Mouse (Mus musculus): ENCODE data around the gene Pik3ap1. TPM values are rescaled to one million over a fixed set of nuclear protein-coding genes. Genes with fewer than 3 reads are reported as not detected.
"Not testable (repeated sequence)": the region's sequence is repeated elsewhere in the genome, so short reads cannot be mapped to it uniquely, and the experiment has no call there.

Pik3ap1 gene
- total RNA-seq (2021): 1 to 10 TPM; 1.9 TPM
- long read RNA-seq, full-length matches to known transcripts: 1 of 2 reads
- long read RNA-seq, partial matches to known transcripts: 0 of 2 reads
- long read RNA-seq, other reads (novel, unspliced or antisense): 1 of 2 reads

DNA sequence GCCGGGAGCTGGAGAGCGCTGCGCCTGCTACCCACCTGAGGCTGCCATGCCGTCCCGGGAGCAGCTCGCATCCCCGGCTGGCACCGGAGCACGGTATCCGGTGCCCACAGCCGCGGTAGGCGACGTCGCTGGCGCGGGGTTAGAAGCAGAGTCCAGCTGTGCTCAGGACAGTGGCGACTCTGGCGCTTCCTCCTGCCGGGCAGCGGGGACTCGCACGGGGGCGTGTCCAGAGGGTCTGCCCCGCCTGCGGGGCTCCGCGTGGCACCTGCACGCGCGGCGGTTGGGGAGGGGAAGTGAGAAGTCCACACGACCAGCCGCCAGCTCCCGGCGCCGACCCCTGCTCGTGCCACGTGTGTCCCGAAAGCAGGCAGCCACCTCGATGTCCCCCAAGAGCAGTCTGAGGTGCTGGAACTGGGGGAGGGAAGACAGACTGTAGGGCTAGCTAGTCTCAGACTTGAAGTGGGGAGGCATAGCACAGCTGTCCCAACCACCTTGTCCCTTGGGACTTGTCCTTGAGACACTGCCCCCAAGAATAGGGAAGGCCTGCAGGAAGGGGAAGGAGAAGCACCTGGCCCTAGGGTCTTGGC lies at the start of gene Pik3ap1:
Pik3ap1 (minus strand) TSS at position 181 of the 587 bp plus-strand sequence.
- peak; percentile 24 to 44 for DNase-seq (ENCODE audit: low spot score in 2 of 2)

- not testable (repeated sequence) for DNase-seq (ENCODE audit: low spot score in 2 of 2)
Observed at GRCm38 (mm10) chr19:41431512-41432164, 46.7 kb upstream of the Pik3ap1 start.

GRCm38 (mm10) chr19:41425927-41426772 lies 41.2 kb upstream of the Pik3ap1 start:
- not testable (repeated sequence) for DNase-seq (ENCODE audit: low spot score in 2 of 2)

DNA sequence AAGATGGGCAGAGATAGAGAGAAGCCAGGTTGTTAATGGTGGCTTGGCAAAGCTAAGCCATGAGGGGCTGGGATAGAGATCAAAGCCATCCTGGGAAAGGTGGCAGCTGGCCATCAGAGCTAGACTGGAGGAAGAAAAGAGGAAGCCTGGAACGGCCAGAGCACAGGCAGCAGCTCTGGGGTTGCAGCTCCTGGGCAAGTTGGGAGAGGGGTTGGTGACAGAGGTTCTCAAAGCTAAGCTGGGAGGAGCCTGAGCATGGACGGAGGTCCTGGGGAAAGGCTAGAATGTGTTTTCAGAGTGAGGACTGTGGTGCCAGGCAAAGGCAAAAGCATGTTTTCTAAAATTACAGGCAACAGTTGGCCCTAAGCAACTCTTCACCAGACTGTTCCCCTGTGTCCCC lies 36.4 kb upstream of the Pik3ap1 start:
- no peak for DNase-seq (ENCODE audit: low spot score in 2 of 2)

DNA sequence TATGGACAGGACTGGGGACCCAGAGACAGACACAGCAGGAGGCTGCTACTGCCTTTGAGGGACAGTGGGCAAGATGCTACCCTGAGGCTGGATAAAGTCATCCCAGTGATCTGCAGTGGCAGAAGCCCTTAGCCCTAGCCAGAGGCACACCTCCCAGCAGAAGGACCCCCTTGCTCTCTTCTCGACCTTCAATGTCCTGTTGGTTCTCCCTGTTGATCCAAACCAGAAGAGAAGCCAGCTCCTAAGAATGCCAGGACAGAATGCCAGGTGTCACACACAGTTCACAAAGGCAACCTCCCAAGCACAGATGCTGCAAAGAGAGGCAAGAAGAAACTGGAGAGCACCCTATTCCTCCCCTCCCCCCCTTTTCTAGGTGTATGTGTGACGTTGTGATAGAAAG lies 33.9 kb upstream of the Pik3ap1 start:
- DNase-seq (ENCODE audit: low spot score in 2 of 2): no peak

DNA sequence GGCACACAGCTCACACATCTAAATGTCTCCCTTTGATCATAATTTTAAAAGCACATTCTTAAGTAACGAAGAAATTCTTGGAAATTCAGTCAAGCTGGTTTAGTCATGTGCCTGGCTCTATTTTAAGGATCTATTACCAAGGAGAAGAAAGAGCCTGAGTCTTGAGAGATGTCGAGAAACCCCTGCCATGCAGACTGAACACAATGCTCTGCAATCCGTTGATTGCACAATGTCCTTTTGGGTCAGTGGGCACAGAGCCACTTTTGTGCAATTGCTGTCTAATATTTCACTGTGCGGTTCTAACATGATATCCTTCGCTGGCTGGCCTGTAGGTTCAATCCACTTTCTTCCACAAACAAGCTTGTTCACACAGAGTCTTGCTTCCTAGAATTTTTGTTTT lies 33.1 kb upstream of the Pik3ap1 start:
- DNase-seq (ENCODE audit: low spot score in 2 of 2): no peak

DNA sequence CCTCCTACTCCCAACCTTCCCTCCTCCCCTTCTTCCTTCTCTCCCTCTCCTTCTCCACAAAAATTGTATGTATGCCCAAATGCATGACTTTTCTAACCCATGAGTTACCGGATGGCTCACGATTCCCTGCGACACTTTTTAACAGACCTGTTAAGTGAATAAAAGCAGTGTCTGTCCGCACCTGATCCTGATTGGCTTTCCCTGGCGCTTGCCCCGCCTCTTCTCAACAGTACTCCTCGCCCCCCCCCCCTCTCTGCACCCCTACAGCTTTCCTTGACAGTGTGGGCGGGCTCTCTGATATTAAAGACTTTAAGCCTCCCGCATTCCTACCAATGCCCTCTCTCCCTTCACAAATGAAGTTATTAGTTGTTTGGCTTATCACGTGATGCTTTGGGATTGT lies 31.3 kb upstream of the Pik3ap1 start:
- DNase-seq (ENCODE audit: low spot score in 2 of 2): no peak

GRCm38 (mm10) chr19:41402603-41403002 lies 17.7 kb upstream of the Pik3ap1 start:
- DNase-seq (ENCODE audit: low spot score in 2 of 2): no peak

DNA sequence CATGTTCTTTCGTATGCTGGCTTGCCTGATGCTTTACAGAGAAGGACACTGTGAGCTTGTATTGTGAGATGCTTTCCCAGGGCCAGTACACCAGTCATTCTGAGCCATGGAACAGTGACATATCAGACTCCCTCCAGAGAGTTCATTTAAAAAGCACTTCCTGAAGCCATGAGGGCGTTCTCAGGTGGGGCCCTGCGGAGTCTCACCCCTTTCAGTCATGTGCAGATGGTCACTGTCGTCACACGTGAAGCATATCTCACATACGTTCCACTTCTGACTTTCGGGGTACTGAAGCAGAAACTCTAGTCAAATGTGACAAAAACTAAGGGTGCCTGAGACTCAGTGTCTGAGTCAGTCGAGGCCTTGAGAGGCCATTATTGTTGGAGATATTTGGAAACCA lies 6.0 kb upstream of the Pik3ap1 start:
- DNase-seq (ENCODE audit: low spot score in 2 of 2): no peak

- DNase-seq (ENCODE audit: low spot score in 2 of 2): no peak
Observed at GRCm38 (mm10) chr19:41389351-41389750, 4.4 kb upstream of the Pik3ap1 start.

DNA sequence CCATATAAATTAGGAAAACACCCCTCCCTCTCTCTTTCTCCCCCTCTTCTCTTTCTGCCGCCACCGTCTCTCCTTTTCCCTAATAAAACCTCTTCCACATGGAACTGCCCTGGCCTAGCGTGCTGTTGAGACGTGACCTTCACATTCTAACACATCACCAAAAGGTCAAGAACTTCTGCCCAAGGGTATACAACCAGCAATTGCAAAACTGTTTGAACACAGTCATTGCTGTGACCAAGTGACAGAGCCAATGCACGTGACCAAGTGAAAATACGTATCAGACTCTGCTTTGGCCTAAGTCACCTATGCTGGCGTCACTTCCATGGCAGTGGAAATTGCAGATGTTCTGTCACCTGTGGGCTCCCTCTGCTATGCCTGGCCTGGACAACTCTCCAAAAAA lies 3.3 kb upstream of the Pik3ap1 start:
- DNase-seq (ENCODE audit: low spot score in 2 of 2): no peak

- no peak for DNase-seq (ENCODE audit: low spot score in 2 of 2)
Observed at GRCm38 (mm10) chr19:41387262-41387661, 2.4 kb upstream of the Pik3ap1 start.

- peak in 1 of 2 experiments; percentile 32 for DNase-seq (ENCODE audit: low spot score in 2 of 2)
Observed at GRCm38 (mm10) chr19:41384406-41384851, 473 bp downstream of the Pik3ap1 start.

DNA sequence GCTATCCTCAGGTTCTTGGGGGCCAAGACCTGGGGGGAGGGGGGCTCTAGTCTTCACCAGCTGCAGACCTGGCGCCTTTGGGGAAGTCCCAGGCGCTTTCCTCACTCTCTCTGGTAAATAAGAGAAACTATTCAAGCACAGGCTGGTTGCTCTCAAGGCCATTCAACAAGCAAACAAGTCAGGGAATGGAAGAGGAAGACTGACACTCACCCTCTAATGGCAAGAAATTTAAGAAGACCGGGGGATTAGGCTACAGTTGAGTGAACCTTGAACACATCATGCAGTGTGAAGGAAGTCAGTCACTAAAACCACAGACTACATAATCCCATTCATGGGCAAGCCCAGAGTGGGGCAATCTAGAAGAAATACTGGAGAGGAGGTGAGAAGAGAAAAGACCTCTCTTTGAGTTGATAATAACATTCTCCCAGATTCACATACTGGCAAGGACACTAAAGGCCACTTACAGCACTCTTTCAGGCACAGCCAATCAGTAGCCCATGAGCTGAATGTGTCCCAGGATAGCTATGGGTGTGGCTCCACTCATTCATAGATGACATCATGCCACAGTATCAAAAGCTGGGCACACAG lies 2.4 kb downstream of the Pik3ap1 start:
- DNase-seq (ENCODE audit: low spot score in 2 of 2): no peak

DNA sequence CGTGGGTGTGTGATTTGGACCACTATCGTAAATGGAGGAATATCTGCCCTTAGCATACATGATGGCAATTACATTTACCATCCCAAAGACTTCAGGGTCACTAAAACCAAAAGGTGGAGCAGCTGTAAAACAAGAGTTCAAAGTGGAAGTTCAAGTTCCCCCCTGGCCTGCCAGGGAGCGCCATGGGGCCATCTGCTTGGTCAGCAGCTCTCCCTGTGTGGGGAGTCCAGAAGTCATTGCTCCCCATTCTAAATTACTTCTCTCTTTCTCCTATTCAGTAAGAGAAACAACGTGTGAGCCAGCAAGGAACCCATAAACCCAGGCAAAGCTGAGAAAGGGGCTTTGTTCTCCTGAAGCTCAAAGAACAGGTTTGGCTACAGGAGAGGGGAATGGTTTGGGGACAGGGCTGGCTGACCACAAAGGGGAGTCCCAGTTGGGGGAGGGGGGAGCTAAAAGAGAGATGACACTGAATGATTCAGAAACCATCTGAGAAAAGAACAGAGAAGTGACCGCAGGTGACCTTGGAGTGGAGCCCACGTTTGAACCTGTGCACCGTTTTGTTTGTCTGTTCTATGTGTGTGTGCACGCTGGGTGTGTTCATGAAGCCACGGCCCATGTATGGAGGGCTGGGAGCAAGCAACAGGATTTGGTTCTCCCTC lies 3.2 kb downstream of the Pik3ap1 start:
- DNase-seq (ENCODE audit: low spot score in 2 of 2): no peak

DNA sequence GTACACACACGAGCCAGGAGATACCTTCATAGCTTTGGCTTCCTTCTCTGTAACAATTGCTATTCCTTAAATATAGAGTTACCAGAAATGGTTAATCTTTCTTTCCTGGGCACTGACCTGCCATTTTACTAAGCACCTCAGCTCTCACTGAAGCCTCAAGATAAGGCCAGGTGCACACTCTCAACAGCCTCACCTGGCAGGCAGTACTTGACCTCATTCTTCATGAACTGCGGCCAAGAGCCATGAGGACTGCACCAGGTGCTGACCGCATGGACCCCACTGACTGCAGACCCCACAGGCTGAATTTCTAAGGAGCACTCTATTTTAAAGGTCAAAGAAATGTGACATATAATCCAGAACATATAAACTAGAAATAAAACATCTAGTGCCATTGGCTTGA lies 5.7 kb downstream of the Pik3ap1 start:
- no peak for DNase-seq (ENCODE audit: low spot score in 2 of 2)

GRCm38 (mm10) chr19:41375791-41376190 lies 9.1 kb downstream of the Pik3ap1 start:
- peak; percentile 14 to 42 for DNase-seq (ENCODE audit: low spot score in 2 of 2)

DNA sequence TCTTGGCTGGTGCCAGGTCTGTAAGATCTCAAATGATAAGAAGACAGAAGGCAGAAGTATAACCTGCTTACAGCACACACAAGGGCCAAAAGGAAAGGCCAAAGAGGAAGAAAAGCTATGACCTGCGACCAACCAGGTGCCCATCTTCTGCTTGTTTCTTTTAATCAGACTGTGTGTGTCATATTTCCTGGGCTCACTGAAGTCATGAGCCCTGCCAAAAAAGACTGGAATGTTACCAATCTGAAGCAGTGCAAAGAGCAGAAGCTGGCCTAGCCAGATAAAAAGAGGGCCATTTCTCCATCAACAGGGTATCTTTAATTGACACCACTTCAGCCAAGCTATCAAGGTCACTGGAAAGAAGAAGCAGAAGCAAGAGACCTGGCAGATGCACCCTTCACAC lies 9.8 kb downstream of the Pik3ap1 start:
- no peak for DNase-seq (ENCODE audit: low spot score in 2 of 2)

GRCm38 (mm10) chr19:41374658-41375057 lies 10.2 kb downstream of the Pik3ap1 start:
- no peak for DNase-seq (ENCODE audit: low spot score in 2 of 2)

DNA sequence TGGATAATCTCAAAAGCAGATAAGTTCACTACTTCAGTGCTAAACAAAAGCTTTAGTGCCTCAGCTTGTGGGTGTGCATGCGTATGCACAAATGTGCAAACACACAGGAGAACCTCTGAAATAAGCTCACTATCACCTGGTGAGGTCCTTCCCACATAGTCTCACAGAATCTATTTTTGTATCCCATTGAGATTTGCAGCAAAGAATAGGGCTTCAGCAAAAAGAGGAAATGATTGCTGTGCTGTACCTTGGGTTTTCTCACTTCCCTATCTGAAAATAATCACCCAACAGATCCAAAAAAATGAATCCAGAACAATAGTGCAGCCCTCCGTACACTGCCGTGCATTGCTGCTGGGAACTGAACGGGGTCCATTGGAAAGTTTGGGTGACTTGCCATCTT lies 12.6 kb downstream of the Pik3ap1 start:
- no peak for DNase-seq (ENCODE audit: low spot score in 2 of 2)

GRCm38 (mm10) chr19:41371373-41371772 lies 13.5 kb downstream of the Pik3ap1 start:
- DNase-seq (ENCODE audit: low spot score in 2 of 2): no peak

Data from layer of hippocampus, postnatal 10 days (tissue).